Mouse (Mus musculus) heart, adult 9 months (tissue): ENCODE data around the gene Eed.
A peak's percentile ranks its signal among the peaks of the same experiment; 100 is the strongest.
"Not testable (repeated sequence)": the region's sequence is repeated elsewhere in the genome, so short reads cannot be mapped to it uniquely, and the experiment has no call there.

ENCODE experiments used
- DNase-seq, 2 experiments: peaks; one replicate each; pipeline ENCODE4 v3.0.0; 2022; ENCODE audit warnings: low spot score in 2 of 2

Eed gene

GRCm38 (mm10) chr7:89980485-89981422 lies at the start of gene Eed:
Gene Eed (minus strand): TSS chr7:89980983.
- DNase-seq: peak; percentile 93

- peak; percentile 79 to 90 for DNase-seq
These were observed 49.0 kb upstream of the Eed start for GRCm38 (mm10) chr7:90029548-90030485.

- DNase-seq: peak in 1 of 2 experiments; percentile 38
These were observed 48.2 kb upstream of the Eed start for GRCm38 (mm10) chr7:90028888-90029547.

- DNase-seq: no peak
These were observed 44.2 kb upstream of the Eed start for GRCm38 (mm10) chr7:90024975-90025374.

- DNase-seq: peak; percentile 55 to 86
These were observed 42.4 kb upstream of the Eed start for GRCm38 (mm10) chr7:90022974-90023707.

- no peak for DNase-seq
These were observed 39.5 kb upstream of the Eed start for GRCm38 (mm10) chr7:90020331-90020730.

GRCm38 (mm10) chr7:90019570-90019969 lies 38.8 kb upstream of the Eed start:
- DNase-seq: peak; percentile 34 to 70

- DNase-seq: no peak
These were observed 36.3 kb upstream of the Eed start for GRCm38 (mm10) chr7:90016930-90017588.

GRCm38 (mm10) chr7:90016459-90016858 lies 35.7 kb upstream of the Eed start:
- peak in 1 of 2 experiments; percentile 55 for DNase-seq

GRCm38 (mm10) chr7:90006667-90007653 lies 26.2 kb upstream of the Eed start:
- no peak for DNase-seq

- no peak for DNase-seq
These were observed 24.0 kb upstream of the Eed start for GRCm38 (mm10) chr7:90004781-90005180.

GRCm38 (mm10) chr7:90002375-90002774 lies 21.6 kb upstream of the Eed start:
- DNase-seq: no peak

- DNase-seq: no peak
These were observed 18.7 kb upstream of the Eed start for GRCm38 (mm10) chr7:89999491-89999890.

GRCm38 (mm10) chr7:89998624-89999006 lies 17.8 kb upstream of the Eed start:
- DNase-seq: no peak

- peak; percentile 33 to 47 for DNase-seq
These were observed 17.3 kb upstream of the Eed start for GRCm38 (mm10) chr7:89998006-89998623.

GRCm38 (mm10) chr7:89997526-89997925 lies 16.7 kb upstream of the Eed start:
- DNase-seq: not testable (repeated sequence)

GRCm38 (mm10) chr7:89993091-89993490 lies 12.3 kb upstream of the Eed start:
- no peak for DNase-seq

- no peak for DNase-seq
These were observed 3.6 kb upstream of the Eed start for GRCm38 (mm10) chr7:89984421-89984820.

- no peak for DNase-seq
These were observed 2.7 kb upstream of the Eed start for GRCm38 (mm10) chr7:89983441-89983840.
